Mouse (Mus musculus) kidney, postnatal 10 days (tissue): Measurements from ENCODE around the gene Creb5.
"Not testable (repeated sequence)": the region's sequence is repeated elsewhere in the genome, so short reads cannot be mapped to it uniquely, and the experiment has no call there.

Experiments
- DNase-seq: peaks from one replicate; pipeline ENCODE4 v3.0.0; 2021; ENCODE audit warnings: mixed read lengths

Creb5 gene

GRCm38 (mm10) chr6:53319543-53320325 lies 32.7 kb downstream of the Creb5 start:
- peak; percentile 32 for DNase-seq

DNA sequence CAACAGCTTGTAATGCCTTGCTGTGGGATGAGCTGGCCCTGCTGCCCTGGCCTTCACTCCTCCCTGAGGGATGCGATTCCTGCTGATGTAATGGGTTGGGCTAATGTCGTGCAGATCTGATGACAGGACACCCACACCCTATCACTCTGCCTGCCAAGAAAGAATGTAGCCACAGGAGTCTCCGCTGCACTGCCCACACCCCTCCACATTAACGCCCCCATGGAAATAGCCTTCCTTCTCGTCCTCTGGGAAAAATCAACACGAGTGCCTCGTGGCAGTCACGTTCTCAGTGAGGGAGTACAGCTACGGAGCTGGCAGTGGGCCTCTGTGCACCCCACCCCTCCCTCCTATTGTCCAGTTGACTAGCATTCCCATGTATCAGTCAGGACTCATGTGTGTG lies 50.3 kb downstream of the Creb5 start:
- DNase-seq = peak; percentile 6

DNA sequence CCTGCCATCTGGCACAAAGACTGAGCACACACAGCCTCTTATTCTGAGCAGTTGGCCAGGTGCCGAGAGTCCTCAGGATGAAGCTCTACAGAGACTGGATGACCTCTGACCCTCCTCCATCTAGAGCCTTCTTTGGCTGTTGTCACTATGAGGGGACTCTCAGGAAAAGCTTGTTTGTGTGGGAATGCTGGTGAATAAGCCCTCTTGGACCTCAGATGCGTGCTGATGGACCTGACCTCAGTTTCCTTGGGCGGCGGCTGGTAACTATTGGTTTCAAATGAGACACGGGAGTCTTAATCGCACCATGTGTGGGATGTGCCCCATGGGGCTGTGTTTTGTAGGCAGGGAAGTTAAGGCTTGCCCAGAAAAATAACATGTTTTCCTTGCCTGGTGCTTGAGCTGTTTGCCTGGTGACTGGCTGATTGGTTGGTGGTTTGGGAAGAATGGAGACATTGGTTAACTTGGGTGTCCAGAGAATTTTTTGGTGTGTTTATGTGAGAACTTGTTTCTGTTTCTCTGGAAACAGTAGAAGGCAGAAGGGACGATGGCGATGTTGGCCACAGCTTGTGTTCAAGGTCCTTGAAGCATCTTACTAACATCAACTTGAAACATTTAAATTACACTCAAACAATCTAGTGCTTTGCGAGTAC lies 65.4 kb downstream of the Creb5 start:
- peak; percentile 29 for DNase-seq

DNA sequence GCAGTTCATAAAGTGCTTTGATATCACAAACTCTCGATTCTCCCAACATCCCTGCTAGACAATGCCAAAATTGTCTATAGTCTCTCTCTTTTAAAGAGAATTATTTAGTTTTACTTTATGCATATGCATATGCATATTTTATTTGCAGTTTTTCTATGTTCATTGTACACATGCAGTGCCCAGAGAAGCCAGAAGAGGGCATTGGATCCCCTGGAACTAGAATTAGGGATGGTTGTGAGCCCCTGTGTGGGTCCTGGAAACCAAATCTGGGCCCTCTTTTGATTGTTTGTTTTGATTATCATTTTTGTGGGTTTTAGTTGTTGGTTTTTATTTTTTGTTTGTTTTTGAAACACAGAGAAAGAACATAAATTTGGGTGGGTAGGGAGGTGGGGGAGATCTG lies 69.3 kb downstream of the Creb5 start:
- DNase-seq = no peak

GRCm38 (mm10) chr6:53363535-53363934 lies 76.5 kb downstream of the Creb5 start:
- peak; percentile 9 for DNase-seq

DNA sequence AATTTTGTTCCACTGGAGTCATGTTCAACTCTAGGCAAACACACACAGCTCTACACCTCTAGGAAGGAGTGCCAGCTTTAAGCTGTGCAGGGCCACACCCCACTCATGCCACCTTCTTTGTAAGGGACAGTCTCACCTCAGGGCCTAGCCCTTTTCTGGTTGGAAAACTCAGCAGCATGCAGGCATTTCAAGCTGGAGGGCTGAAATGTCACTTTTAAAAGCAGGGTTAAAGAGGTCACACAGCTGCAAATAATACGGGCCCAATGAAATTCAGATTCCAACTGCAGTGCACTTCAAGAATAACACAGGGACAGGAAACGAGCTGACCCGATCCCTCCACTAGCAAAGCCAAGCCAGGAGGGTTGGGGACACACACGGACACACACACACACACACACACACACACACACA lies 76.9 kb downstream of the Creb5 start:
- peak; percentile 61 for DNase-seq

- no peak for DNase-seq
Observed at GRCm38 (mm10) chr6:53369147-53369546, 82.1 kb downstream of the Creb5 start.

- DNase-seq = no peak
Observed at GRCm38 (mm10) chr6:53369928-53370327, 82.9 kb downstream of the Creb5 start.

GRCm38 (mm10) chr6:53371962-53372361 lies 84.9 kb downstream of the Creb5 start:
- DNase-seq = no peak

DNA sequence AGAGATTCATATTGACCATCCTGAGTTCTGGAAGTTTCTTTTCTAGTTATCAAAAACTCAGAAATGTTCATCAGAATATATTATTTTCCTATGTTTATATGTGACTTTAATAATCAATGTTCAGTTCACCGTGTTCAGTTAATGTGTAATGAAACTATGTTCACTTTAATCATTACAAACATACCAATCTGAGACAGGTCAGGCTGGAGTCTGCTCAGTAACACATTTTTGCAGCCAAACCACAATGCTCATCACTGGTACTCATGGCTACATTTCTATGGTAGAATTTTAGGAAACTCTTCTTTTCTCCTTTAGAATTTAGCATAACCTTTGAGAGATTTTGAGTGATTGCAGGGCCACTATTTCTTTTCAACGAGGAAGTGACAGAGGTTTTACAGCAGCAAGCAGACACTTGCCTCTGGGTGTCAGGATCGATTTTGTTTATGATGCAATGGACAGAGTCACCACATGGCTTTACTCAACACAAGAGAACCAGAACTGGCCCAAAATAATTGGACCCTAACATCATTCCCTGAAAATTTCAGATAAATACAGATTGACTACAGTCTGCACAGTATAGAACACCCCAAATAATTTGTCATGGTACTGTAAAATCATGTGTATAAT lies 87.4 kb downstream of the Creb5 start:
- DNase-seq = no peak

DNA sequence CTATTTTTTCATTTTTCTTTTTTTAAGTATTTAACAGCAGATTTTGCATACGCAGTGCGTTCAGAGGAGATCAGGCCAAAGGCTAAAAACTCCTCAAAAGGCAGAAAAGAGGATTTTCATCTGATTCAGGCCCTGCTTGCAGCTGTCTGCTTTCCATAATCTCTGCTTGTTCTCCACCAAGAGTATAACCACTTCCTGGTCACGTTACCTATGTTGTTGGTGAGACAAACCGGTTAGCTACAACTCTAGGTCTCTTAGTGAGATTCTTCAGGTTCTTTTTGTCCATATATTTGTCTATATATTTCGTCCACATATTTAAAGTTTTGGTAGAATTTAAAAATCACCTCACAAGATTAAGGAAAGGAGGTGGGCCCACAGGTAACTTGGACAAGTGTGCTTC lies 102.2 kb downstream of the Creb5 start:
- DNase-seq = no peak

GRCm38 (mm10) chr6:53390413-53390812 lies 103.3 kb downstream of the Creb5 start:
- peak; percentile 67 for DNase-seq

DNA sequence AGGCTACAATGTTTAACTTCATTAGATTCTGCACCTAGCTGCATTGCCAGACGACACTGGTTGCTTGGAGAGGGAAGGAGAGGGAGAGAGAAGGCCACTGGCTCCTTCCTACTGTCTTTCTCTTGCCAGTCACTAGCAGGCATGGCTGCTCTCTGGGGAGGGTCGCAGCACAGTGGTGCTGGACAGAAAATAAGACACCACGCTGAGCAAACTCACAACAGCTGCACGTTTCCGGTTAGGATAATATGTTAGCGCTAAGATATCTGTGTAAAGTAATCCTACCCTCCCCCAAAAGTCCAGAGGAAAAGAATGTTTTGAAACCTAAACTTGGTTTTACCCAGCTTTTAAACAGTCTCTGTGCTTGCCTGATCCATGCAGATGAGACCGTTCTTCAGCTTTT lies 107.0 kb downstream of the Creb5 start:
- no peak for DNase-seq

GRCm38 (mm10) chr6:53395208-53395607 lies 108.1 kb downstream of the Creb5 start:
- DNase-seq = no peak

- no peak for DNase-seq
Observed at GRCm38 (mm10) chr6:53396421-53396820, 109.4 kb downstream of the Creb5 start.

- DNase-seq = no peak
Observed at GRCm38 (mm10) chr6:53397797-53398196, 110.7 kb downstream of the Creb5 start.

DNA sequence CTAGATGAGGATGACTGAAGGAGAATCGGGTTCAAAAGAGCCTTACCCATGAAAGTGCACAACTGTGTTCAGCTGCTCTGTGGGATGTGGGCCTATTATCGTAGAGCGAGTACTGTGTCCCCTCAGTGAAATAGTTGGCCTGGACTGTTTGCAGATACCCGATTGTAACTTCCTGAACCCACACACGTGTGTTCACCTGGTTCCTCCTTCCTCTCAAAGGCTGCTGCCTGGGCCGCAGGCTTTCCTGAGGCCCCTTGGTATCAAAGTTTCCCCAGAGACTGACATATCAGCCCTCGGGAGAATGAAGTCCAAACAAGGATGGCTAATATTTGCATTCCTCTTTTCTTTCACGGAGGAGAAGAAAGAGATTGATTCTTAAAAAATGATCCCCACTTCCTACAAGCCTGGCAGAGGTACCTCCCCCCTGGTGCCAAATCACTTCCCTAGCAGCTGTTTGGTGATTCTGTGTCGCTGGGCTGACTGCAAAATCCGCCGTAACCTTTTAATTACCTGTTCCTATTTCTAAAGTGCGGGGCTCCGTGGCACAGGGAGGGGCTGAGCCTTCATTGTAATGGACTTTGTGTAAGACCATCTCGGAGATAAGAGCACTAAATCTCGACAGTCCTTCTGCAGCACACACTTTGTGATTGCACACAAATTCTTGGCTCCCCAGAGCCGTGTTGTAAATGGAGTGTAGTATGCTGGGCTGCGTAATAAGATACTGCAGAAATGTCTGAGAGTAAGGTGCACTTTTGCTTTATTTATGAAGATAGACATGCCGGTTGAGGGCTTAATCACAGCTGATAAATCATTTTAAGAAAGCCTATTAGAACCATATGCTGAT lies 111.4 kb downstream of the Creb5 start:
- no peak for DNase-seq

GRCm38 (mm10) chr6:53401364-53401763 lies 114.3 kb downstream of the Creb5 start:
- DNase-seq = no peak

- not testable (repeated sequence) for DNase-seq
Observed at GRCm38 (mm10) chr6:53402551-53402950, 115.5 kb downstream of the Creb5 start.

- no peak for DNase-seq
Observed at GRCm38 (mm10) chr6:53409183-53409582, 122.1 kb downstream of the Creb5 start.

- no peak for DNase-seq
Observed at GRCm38 (mm10) chr6:53421345-53421744, 134.3 kb downstream of the Creb5 start.

GRCm38 (mm10) chr6:53429368-53429767 lies 142.3 kb downstream of the Creb5 start:
- no peak for DNase-seq

DNA sequence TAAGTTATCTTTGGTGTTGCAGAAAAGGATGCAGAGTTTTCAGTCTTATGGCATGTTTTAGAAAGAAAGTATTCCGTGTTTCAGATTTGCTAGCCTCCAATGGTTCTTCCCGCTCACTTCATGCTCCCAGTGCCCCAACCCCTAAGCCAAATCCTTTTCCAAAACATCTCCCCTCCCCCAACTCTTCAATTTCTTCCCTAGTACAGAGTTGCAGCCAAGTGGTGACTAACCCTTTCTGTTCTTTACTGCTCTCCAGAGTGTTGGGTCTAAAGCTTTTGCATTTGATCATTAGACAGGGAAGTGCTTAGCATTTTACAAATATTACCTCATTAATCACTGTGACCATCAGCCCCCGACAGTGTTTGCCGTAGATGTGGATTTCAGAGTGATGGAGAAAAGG lies 142.8 kb downstream of the Creb5 start:
- DNase-seq = no peak
